29 mouse cellular contexts compared by ENCODE assay signal in the genomic region with DNA sequence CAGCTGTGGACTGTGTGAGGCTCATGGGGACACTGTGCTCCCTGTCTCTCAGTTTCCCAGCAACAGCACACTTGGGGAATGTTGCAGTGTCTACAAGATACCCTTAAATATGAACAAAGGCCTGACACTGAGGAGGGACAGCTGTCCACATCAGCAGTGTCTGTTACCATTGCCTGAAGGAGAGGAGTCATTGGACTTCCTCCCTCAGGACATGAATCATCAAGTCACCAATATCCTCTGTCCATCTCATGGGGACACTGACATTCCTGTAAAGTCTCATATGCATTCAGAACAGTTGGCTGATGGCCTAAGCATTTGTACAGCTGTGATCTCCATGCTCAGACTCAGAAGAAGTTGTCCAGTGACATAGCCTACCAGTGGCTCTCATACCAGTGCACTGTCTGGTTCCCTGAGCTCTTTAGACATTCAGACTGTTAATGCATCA. TPM values are rescaled to one million over a fixed set of nuclear protein-coding genes. Genes with fewer than 3 reads are reported as not detected.
DNase-seq lines count a peak whose midpoint lies in the region; ATAC-seq and TF ChIP-seq lines count a peak whose summit lies in the region.
"Had no signal": no experiment of that assay in that cellular context is flagged by ENCODE, and none has a peak within 500 bp of the region (broad histone marks: within the 10 kb centered on the region; RNA-seq: fewer than 3 reads in every experiment).

No protein-coding gene starts in this region.

- peak; percentile 60; the same call in 1 of the 2 replicates for ATAC-seq in lung, embryonic 14.5 days (ENCODE audit: insufficient read depth)
- ATAC-seq in inflammation-experienced regulatory T-cells, adult 6 months = no peak
- ATAC-seq: hindbrain, postnatal 0 days; midbrain, embryonic 16.5 days had no signal

- H3K4me1 ChIP-seq in lung, embryonic 14.5 days (ENCODE audit: insufficient read depth) = no peaks in the 10 kb centered on the region
- H3K4me1 ChIP-seq: forebrain, embryonic 10.5 days; hindbrain, embryonic 10.5 days; limb, embryonic 13.5 days; neural tube, embryonic 15.5 days had no signal

- no peaks in the 10 kb centered on the region for H3K36me3 ChIP-seq in lung, embryonic 14.5 days (ENCODE audit: insufficient read depth)
- H3K36me3 ChIP-seq: forebrain, embryonic 10.5 days; hindbrain, embryonic 10.5 days; limb, embryonic 13.5 days; neural tube, embryonic 15.5 days had no signal

- no peak overlapping the region for H3K9ac ChIP-seq in lung, embryonic 14.5 days
- H3K9ac ChIP-seq: limb, embryonic 13.5 days; liver, embryonic 14.5 days; neural tube, embryonic 15.5 days had no signal

- peak; percentile 6 to 32 for DNase-seq in heart, adult 9 months (ENCODE audit: low spot score in 2 of 2)
- no peak for DNase-seq in heart, postnatal 36 days
- DNase-seq in lung, embryonic 14.5 days = no peak
- DNase-seq in lung, postnatal 14 days = no peak
- peak; percentile 57 for DNase-seq in 3T3-L1 (ENCODE audit: low read depth, low spot score)
- DNase-seq in heart, postnatal 10 days = peak; percentile 29 to 31
- no peak for DNase-seq in right cerebral cortex, postnatal 10 days (ENCODE audit: low spot score in 2 of 2)
- DNase-seq: B cell, adult 2 months; cerebellum, adult 8-10 months; gastrocnemius, adult 2 months; kidney, adult 18-20 months; layer of hippocampus, adult 9-11 months; right cerebral cortex, postnatal 14 days; thymus, adult 18-20 months; thymus, postnatal 4 days had no signal

- TF ChIP-seq CTCF in lung, embryonic 14.5 days (IDR thresholded peaks at IDR 0.05; ENCODE audit: low read depth) = no peak

- no peak overlapping the region for H3K4me2 ChIP-seq in lung, embryonic 14.5 days
- H3K4me2 ChIP-seq: limb, embryonic 13.5 days; neural tube, embryonic 15.5 days had no signal

- no peak overlapping the region for H3K4me3 ChIP-seq in lung, embryonic 14.5 days (ENCODE audit: low read depth, low read length)
- H3K4me3 ChIP-seq: forebrain, embryonic 10.5 days; gastrocnemius, adult 2 months; hindbrain, embryonic 10.5 days; limb, embryonic 13.5 days; neural tube, embryonic 15.5 days had no signal

- H3K9me3 ChIP-seq in lung, embryonic 14.5 days (ENCODE audit: low read depth, low read length) = no peaks in the 10 kb centered on the region
- H3K9me3 ChIP-seq: forebrain, embryonic 10.5 days; hindbrain, embryonic 10.5 days; limb, embryonic 13.5 days; neural tube, embryonic 15.5 days had no signal

- H3K27ac ChIP-seq in lung, embryonic 14.5 days (ENCODE audit: low read depth) = no peak overlapping the region
- H3K27ac ChIP-seq: forebrain, embryonic 10.5 days; gastrocnemius, adult 2 months; hindbrain, embryonic 10.5 days; hindbrain, postnatal 0 days; limb, embryonic 13.5 days; liver, embryonic 14.5 days; neural tube, embryonic 15.5 days had no signal

- intact Hi-C loops in heart, postnatal 36 days (cut with DNase I) = no loop called here
- intact Hi-C loops in heart, postnatal 10 days (cut with DNase I) = no loop called here

- H3K27me3 ChIP-seq in lung, embryonic 14.5 days (ENCODE audit: insufficient read depth, low read length) = no peaks in the 10 kb centered on the region
- H3K27me3 ChIP-seq: limb, embryonic 13.5 days; neural tube, embryonic 15.5 days had no signal

RNA-seq across cellular contexts. Expression of gene Psg19, which starts 19.0 kb away (rescaled TPM):
- total RNA-seq in heart, postnatal 36 days (2021) = not detected
- polyA plus RNA-seq in lung, embryonic 14.5 days (2014; fragmentation: Nextera tagmentation; extraction: Ambion mirVana) = not detected in 2 replicates
- not detected for total RNA-seq in heart, postnatal 10 days (2021)
- polyA plus RNA-seq in inflammation-experienced regulatory T-cells, adult 6 months (2017; shearing (Covaris generic)) = not detected
- total RNA-seq: adrenal gland, postnatal 4 days; gastrocnemius, adult 2 months; hindbrain, postnatal 0 days; left cerebral cortex, adult 8-10 months; megakaryocyte progenitor cell, adult 5-6 weeks had no signal
- polyA plus RNA-seq: forebrain, embryonic 10.5 days; gonadal fat pad, adult 2 months; hindbrain, embryonic 10.5 days; hindbrain, postnatal 0 days; limb, embryonic 13.5 days; liver, embryonic 14.5 days; midbrain, embryonic 16.5 days; neural tube, embryonic 15.5 days; spleen, adult 2 months; stomach, embryonic 14.5 days had no signal

RNA-seq across cellular contexts. Expression of gene Psg17, which starts 42.0 kb away (rescaled TPM):
- not detected for total RNA-seq in heart, postnatal 36 days (2021)
- polyA plus RNA-seq in lung, embryonic 14.5 days (2014; fragmentation: Nextera tagmentation; extraction: Ambion mirVana) = 0.08 TPM in 1 of 2 replicates, not detected in the other
- total RNA-seq in heart, postnatal 10 days (2021) = not detected
- not detected for polyA plus RNA-seq in inflammation-experienced regulatory T-cells, adult 6 months (2017; shearing (Covaris generic))
- total RNA-seq: adrenal gland, postnatal 4 days; gastrocnemius, adult 2 months; hindbrain, postnatal 0 days; left cerebral cortex, adult 8-10 months; megakaryocyte progenitor cell, adult 5-6 weeks had no signal
- polyA plus RNA-seq: hindbrain, embryonic 10.5 days; hindbrain, postnatal 0 days; liver, embryonic 14.5 days; neural tube, embryonic 15.5 days; spleen, adult 2 months had no signal

Comparison
In these comparisons a context has a peak if more than half of its experiments do, and no peak if none do; other contexts are left out.
1. DNase-seq: peak in heart, adult 9 months (2 of 2), 3T3-L1 (single experiment) and heart, postnatal 10 days (2 of 2); none in heart, postnatal 36 days (0 of 2), lung, embryonic 14.5 days (single experiment), lung, postnatal 14 days (single experiment) and right cerebral cortex, postnatal 10 days (0 of 2).